Mouse (Mus musculus): Measurements from ENCODE around the gene Vapb.

Gene Vapb

GRCm38 (mm10) chr2:173832828-173833492 lies 95.6 kb downstream of the Vapb start:
- DNase-seq (ENCODE audit: low spot score in 2 of 2), result no peak

All from spleen, postnatal 4 days (tissue).